Mouse (Mus musculus): ENCODE measurements around the gene Pecam1.
"Not testable (repeated sequence)": the region's sequence is repeated elsewhere in the genome, so short reads cannot be mapped to it uniquely, and the experiment has no call there.

Pecam1 gene

DNA sequence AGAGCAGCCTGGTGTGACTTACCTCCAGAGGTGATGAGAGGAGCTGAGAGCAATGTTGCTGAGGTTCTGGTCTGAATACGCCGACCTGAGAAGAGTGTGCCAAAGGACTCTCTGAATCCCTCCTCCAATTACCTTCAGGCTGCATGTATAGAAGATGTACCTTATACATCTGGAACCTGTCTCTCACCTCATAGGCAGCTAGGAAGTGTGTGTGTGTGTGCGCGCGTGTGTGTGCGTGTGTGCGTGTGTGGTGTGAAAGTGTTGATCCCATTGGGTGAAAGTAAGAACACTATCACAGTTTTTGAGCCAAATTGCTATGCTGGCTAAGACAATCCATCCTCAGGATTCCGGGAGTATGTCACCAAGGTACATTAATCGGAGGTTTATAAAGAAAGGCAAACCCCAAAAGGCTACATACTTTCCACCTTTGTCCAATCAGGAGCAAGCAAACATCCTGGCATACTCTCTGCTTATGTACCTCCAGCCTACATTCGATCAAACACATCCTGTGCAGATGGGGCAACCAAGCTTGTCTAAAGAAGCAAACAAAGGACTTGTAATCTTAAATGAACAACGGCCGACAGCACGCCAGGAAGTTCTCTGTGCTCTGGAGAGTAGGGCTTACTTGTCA is at the start of gene Pecam1:
Pecam1 (minus strand) TSS at position 508 of the 631 bp plus-strand sequence.
- DNase-seq (ENCODE audit: low read depth, low spot score) = no peak

DNA sequence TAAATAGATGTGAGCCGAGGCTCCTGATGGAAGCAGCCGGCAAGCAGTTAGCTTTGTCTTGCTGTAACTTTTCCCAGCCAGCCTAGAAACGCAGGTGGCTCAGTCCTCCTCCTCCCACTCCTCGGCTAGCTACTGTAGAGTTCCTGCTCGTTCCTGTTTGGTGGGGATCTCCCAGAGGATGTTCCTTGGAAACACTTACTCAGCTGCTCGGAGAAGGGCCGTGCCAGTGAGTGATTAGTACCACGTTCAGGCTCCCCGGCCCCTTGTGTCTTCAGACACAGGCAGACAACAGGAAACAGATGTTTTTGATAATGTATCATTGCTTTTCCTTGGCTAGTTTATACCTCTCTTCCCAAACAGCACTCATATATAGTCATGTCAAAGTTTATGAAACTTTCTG is 45.3 kb upstream of the Pecam1 start:
- DNase-seq (ENCODE audit: low read depth, low spot score) = no peak

DNA sequence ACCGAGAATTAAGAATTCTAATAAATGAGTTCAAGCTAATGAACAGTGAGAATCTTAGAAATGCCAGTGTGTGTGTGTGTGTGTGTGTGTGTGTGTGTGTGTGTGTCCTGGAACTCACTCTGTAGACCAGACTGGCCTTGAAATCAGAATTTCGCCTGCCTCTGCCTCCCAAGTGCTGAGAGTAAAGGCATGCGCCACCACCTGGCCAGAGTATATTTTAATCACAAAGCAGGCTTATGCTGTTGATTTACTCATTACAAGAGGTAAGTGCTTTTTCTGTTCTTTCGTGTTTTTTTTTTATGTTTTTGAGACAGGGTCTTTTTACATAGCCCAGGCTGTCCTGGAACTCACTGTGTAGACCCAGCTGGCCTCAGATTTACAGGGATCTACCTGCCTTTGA is 43.4 kb upstream of the Pecam1 start:
- no peak for DNase-seq (ENCODE audit: low read depth, low spot score)

DNA sequence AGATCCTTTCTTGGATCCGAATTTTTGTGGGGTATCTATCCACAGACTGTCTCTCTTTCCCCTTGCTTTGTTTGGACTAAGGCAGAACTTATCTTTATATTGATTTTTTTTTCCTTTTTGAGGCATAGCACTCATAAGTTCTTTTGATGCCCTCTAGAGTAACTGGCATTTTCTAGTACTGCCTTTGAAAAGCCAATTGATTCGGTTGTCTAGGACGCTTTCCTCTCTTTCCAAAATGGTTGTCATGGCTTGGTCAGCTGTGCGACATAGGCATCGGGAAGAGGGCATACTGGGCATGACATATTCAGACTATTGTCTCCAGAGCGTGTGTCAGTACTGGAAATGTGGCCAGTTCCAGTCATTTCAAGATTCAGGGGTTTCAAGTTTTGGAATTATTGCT is 39.2 kb upstream of the Pecam1 start:
- DNase-seq (ENCODE audit: low read depth, low spot score) = no peak

DNA sequence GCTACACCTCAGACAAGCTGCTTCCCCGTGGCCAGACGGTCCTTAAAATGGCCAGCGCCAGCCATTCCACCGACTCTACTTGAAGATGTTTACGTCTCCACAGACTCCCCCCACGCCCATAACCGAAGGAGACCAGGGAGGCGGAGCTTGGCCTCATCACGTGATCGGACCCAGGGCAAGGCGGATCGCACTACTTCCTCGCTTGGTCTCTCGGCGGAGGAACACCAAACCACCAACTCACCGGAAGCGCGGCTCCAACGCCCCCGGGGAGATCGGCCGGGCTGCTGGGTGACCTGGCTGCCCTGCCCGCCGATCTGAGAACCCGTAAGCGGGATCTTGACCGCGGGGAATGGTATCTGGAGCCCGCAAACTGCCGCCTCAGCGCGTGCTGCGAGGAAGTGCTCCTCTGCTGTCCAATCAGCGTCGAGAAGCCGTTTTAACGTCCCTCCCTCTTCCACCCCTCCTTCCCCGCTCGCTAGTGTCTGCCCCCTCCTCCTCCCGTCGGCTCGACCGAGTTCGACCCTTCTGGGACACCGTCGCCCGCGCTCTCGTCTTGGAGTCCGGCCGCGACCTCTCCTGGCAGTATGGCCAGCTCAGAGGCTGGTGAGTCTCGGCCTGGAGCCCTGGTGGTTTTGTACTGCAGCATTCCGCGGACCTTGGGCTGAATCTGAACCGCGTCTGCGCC is 38.5 kb upstream of the Pecam1 start, which contains the start of the genes Ddx5 and Cep95:
Ddx5 (minus strand) TSS at position 411 of the 685 bp plus-strand sequence.
Cep95 (plus strand) TSS at position 478 of the 685 bp plus-strand sequence.
- peak; percentile 97 for DNase-seq (ENCODE audit: low read depth, low spot score)

DNA sequence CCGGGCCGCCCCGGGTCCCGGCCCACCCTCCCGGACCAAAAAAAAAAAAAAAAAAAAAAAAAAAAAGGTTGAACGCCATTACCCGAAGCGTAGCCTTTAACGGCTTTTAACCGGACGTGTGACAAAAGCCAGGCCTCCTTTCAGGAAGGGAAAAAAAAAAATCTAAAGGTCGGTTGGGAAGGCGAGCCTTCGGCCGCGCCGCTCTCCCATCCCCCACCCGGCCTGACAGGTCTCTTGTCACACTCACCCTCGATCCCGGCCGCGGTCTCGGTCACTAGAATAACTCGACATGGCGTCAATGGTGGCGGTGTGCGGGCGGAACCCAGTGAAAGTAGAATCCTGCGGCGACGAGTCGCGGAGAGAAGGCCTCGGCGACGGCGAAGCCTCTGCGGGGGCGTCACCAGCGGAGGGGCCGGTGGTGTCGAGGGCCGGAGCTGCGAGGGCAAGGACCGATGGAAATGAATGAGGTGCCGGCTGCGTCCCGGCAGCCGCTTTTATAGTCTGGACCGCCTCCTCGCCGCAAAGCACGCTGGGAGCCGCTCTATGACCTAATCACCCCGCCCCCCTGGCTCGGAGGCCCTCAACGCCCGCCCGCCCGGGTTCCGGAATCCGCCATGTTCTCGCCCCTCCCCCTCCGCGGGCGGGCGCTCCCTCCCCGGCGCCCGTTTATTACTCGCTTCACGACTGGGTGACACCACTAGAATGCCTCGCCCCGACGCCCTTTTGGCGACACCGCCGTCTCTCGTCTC is 37.8 kb upstream of the Pecam1 start:
- DNase-seq (ENCODE audit: low read depth, low spot score) = peak; percentile 96

DNA sequence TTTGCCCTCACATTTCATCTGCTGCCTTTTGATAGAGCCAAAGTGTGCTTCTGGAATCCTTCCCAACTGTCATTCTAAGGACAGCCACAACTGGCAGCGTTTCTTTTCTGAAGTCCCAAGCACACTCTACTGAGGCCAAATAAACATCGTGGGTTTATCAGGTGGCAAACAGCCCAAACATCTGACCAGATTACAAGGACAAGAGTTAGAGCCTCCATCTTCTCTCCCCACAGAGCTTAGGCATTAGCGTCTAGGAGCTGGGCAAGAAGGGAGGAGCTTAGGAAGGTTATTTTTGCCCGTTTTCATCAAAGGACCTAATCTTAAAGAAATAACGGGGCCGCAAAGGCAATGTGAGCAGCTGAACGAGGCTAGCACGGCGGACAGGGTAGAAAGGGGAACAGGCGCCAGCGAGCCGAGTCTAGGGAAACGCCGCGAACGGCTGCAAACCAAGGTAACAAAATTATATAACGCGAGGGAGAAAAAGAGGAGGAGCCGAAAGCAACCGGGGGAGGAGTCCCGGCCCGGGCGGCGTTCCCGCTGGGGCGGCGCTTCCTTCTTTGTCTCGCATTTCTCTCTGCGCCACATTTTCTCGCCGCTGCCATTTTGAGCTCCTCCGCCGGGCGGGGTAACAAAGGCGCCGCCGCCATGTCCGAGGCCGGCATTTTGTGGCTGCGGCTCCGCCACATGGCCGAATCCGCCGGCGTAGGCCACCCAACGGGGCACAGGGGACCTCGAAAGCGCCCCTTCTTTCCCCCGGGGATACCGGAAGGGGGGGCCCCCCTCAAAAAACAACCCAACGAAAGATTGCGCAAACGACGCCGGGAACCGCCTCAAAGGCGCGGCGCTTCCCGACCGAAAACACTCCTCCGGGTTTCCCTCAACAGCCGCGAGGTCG is 37.0 kb upstream of the Pecam1 start:
- peak; percentile 68 for DNase-seq (ENCODE audit: low read depth, low spot score)

DNA sequence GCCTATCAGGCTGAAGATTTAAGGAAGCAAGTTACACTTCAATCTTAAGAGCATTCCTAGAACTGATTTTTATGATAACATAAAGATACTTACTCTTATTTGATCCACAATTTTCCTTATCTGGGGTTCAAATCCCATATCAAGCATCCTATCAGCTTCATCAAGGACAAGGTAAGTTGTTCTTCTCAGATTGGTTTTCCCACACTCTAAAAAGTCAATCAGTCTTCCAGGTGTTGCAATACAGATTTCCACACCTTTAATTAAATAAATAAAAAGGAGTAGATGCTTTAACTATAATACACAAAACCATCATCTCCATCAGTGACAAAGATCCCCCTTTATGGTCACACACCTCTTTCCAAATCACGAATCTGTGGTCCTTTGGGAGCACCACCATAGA is 34.6 kb upstream of the Pecam1 start:
- no peak for DNase-seq (ENCODE audit: low read depth, low spot score)

DNA sequence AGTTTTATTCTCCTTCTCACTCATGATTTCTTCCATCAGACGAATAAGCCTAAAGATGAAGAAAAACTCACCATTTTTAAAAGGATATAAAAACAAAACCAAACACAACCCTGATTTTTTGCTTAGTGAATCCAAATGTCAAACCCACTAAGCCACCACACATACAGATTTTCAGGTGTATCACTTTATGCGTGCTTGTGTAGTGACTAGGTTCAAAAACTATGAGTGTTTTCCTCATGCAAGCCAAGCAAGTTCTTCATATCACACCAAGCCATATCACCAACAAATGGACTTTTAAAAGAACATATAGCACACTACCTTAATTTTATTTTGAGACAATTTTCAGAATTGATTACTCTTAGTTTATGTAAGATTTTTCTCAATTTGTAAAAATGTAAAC is 34.0 kb upstream of the Pecam1 start:
- no peak for DNase-seq (ENCODE audit: low read depth, low spot score)

DNA sequence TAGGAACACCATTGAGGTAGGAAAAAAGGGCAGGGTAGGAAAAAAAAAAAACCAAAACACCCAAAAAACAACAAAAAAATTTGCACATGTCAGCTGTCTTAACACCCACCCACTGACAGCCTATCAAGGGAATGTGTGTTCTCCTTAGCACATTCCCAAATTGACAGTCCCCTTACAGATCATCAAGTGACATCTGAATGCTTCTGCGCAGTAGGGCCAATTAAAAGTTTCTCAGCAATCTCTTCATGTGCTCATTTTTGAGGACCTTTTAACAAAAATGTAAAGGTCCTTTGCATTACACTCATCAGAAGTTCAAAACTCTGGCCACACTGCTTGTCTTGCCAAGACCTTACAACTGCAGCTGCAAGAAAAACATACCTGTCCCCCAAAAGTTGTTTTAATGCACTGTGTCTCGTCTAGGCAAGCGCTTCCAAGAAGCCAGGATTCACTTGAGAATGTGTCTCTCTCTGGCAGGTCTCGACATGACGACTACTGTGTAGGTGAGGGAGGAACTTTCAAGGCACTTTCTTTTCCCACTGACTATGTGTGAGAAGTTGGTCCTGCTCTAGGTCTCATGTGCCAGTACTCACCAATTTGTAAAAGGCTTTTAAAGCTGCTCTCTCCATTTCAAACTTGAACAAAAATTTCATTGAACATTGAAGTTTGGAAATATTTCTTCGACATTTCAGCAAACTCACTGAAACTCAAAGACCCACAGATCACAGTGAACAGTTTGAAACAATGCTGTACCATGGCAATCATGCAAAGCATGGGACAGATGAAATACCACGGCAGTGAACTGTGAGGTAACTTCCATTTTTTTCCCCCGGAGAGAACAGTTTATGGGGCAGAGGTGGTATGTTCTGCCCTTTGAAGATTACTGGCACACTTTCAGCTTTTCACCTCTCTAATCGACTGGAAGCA is 32.7 kb upstream of the Pecam1 start:
- DNase-seq (ENCODE audit: low read depth, low spot score) = no peak

DNA sequence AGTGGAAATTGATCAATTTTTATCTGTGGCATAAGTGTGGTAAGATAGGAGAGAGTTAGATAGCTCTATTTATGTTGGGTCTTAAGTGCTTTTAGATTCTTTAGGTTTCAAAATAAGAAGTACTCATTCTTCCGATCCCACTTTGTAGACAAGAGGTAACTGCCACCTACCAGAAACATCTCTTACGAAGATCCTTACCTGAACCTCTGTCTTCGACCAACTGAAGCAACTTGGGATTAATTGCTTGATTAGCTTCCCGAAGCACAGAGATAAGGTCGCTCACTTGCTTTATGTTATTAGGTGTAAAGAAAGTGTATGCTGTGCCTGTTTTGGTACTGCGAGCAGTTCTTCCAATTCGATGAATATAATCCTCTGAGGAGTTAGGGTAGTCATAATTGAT is 31.8 kb upstream of the Pecam1 start:
- DNase-seq (ENCODE audit: low read depth, low spot score) = not testable (repeated sequence)

DNA sequence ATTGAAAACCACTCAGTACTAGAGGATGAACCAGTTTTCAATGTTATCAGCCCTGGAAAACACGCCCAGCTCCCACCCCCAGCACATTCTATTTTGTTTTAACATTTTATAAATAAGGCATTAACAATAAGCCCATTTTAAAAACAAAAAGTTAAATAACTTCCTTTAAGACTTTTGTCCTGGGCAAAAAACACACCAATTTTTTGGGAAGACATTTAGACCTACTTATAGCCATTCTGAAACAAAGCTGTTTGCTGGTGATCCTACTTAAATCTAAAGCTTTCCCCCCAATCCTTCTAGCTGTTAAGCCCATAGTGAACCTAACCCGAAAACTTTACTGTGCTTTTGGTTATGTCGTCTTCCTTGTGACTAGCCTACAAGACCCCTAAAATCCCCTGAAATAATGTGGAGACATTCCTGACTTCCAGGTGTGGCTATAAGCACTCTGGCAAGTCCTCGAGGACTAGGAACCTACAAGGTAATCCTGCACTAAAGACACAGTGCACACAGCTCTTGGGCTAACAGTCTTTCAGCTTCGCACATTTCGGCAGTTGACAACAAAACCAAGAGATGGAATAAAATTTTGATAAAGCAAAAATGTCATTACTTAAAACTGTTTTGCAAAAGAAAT is 30.3 kb upstream of the Pecam1 start:
- DNase-seq (ENCODE audit: low read depth, low spot score) = no peak

DNA sequence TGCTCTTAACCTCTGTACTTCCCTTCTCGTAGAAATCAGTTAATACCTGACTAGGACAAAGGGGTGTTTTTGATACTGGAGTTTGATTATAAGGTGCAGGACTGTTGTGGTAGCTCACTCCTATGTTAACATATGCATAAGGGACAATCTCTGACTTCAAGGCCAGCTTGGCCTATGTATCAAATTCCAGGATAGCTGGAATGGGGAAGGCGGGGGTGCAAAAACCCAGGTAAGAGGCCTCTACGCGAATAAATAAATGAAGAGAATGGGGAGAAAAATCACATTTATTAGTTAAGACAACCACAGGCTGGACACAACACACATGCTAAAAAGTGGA is 29.6 kb upstream of the Pecam1 start:
- DNase-seq (ENCODE audit: low read depth, low spot score) = no peak

DNA sequence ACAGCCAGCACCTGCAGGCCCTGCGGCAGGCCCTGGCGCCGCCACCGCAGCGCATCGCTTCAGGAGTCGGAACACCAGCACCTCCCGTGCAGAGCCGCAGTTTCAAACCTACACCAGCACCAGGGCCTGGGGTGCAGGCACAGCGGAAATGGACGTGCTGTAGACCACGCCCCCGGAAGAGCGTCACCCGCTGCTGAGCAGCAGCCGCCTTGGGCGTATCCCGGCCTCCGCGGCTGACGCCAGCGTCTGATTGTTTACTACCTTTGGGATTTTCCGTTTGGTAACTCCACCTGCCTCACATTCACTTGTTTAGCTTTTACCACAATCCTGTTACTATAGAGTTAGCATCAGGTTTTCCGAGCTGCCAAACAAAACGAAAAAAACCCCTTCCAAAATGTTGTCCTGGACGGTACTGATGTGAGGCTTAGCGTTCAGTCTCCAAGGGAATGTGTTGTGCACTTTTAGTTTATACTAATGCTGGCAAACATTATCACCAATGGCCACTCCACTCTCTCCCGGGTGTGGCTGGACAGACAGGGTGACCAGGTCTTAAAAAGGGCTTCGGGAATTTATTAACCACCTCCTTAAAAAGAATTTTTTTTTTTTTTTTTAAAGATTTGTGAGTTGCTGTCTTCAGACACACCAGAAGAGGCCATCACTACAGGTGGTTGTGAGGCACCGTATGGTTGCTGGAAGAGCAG is 29.1 kb upstream of the Pecam1 start, which contains the start of gene Polg2:
Polg2 (minus strand) TSS at position 150 of the 701 bp plus-strand sequence.
- peak; percentile 91 for DNase-seq (ENCODE audit: low read depth, low spot score)

DNA sequence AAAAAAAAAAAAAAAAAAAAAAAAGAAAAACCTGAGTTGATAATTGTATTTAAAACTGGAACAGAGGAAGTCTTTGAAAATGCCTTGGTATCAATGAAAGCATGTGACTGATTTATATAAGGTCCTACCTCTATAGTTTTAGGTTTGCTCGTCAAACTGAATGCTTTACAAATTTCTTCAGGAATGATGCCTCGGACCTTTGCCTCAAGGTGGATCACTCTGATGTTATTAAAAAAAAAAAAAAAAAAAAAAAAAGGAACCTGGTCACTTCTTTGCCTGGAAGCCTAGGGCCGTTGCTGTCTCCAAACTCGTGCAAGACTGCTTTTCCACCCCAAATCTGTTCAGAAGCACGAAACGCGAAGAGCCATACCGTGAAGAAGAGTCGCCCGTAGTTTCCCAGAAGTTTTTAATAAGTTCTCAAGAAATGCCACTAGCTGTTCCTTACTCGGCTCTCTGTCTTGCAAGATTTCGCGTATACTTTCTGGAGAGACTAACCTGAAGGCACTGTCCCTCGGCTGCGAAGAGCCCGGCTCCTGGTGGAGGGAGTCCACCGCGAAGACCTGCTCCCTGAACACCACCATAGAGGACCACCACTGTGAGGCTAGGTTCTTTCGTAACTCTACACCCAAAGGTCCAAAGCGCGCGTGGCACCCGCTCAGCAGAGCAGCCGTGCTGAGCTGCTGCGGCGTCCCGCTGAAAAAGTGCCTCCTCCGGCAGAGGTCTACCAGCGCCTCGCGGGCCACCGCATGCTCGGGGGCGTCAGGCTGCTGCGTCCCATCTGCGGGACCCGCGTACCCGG is 28.4 kb upstream of the Pecam1 start:
- DNase-seq (ENCODE audit: low read depth, low spot score) = no peak

DNA sequence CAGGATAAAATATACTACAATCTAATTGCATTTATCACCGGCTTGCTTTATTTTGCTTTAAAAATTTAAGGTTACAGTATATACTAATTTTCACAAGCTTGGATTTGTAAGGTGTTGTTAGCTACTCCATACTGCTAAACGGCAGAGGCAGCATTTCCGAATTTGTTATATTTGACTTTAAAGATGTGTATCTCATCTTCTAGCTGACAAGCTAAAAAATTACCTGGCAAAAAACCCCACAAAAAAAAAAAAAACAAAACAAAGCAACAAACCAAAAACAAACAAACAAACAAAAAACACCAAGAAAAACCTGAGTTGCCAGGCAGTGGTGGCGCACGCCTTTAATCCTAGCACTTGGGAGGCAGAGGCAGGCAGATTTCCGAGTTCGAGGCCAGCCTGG is 27.7 kb upstream of the Pecam1 start:
- no peak for DNase-seq (ENCODE audit: low read depth, low spot score)

DNA sequence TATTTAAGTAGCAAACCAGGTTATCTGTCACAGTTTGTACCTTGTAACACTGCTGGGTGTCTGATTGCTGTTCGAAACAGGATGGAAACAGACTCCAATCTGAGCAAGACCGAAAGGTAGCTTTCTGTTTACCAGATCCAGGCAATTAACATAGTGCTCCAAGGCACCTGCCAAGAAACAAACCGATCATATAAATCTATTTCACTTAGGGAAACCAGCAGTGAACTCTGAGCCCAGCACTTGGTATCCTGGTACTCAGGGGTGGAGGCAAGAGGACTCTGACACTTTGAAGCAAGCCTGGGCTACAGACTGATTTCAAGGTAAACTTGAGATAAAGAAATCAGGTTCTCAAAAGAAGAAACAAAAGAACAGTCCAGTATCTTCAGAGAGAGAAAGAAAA is 27.0 kb upstream of the Pecam1 start:
- no peak for DNase-seq (ENCODE audit: low read depth, low spot score)

DNA sequence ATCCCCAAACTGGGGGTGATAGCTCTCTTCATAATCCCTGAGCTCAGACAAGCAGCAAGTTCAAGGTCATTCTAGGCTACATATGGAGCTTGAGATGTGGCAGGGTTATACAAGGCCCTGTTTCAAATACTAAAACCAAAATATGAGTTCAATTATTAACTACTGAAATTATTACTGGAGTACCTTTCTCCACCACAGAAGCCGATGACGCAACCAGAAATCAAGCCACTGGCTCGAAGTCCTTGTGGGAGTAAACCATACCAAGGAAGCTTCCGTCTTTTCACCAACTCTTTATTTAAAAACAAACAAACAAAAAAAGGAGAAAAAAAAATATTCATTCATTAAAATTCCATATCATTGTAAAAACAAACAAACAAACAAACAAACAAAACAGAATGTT is 26.5 kb upstream of the Pecam1 start:
- DNase-seq (ENCODE audit: low read depth, low spot score) = no peak

DNA sequence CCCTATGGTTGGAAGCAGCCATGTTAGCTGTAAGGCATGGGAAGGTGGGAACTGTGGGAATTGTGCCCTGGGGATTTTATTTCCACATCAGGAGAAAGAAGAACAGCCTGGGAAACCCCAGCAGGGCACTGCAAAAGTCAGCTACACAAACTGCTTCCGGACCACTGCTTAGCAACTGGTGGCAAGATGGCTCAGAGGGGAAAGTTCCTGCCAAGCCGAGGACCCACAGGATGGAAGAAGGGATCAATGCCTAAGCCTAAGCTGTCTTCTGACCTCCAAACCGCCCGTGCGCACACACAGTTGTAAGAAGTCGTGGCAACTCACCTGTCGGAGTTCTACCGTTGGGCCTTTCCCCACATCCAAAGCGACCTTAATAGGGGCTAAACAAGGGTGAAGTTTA is 22.6 kb upstream of the Pecam1 start:
- DNase-seq (ENCODE audit: low read depth, low spot score) = no peak

Data from embryo, embryonic 11.5 days (tissue).